Mouse (Mus musculus) WW6 (cell line): ENCODE measurements around the gene Gm815.

Experiments
- DNase-seq: peaks from one replicate; pipeline ENCODE4 v3.0.0-alpha.2; 2013; ENCODE audit warnings: low read depth, low spot score

Gm815 gene

GRCm38 (mm10) chr19:26877180-26877775 is 8.4 kb upstream of the Gm815 start:
- DNase-seq: no peak

GRCm38 (mm10) chr19:26879856-26880255 is 5.8 kb upstream of the Gm815 start:
- no peak for DNase-seq

GRCm38 (mm10) chr19:26881866-26882427 is 3.7 kb upstream of the Gm815 start:
- DNase-seq: no peak

- no peak for DNase-seq
Observed at GRCm38 (mm10) chr19:26888171-26888570, 2.5 kb downstream of the Gm815 start.

GRCm38 (mm10) chr19:26891306-26891964 is 5.8 kb downstream of the Gm815 start:
- no peak for DNase-seq

GRCm38 (mm10) chr19:26892861-26893260 is 7.2 kb downstream of the Gm815 start:
- no peak for DNase-seq

GRCm38 (mm10) chr19:26902162-26902561 is 16.5 kb downstream of the Gm815 start:
- no peak for DNase-seq

GRCm38 (mm10) chr19:26914245-26914644 is 28.6 kb downstream of the Gm815 start:
- DNase-seq: no peak

- no peak for DNase-seq
Observed at GRCm38 (mm10) chr19:26920816-26921215, 35.1 kb downstream of the Gm815 start.

GRCm38 (mm10) chr19:26930295-26931283 is 44.9 kb downstream of the Gm815 start:
- no peak for DNase-seq

- no peak for DNase-seq
Observed at GRCm38 (mm10) chr19:26934186-26934585, 48.5 kb downstream of the Gm815 start.
